Comparison of ENCODE assay signal across 17 mouse cellular contexts in genomic region chr4:138501048-138501447, GRCm38 (mm10). TPM values are rescaled to one million over a fixed set of nuclear protein-coding genes. Genes with fewer than 3 reads are reported as not detected.
"Had no signal": no experiment of that assay in that cellular context is flagged by ENCODE, and none has a peak within 500 bp of the region (broad histone marks: within the 10 kb centered on the region; RNA-seq: fewer than 3 reads in every experiment).

No protein-coding gene starts in this region.

- DNase-seq: cerebellum, adult 9-11 months; cerebellum, postnatal 10 days; cerebellum, postnatal 14 days; cerebellum, postnatal 25 days; cerebellum, postnatal 36 days; embryo, embryonic 11 days; forebrain, postnatal 0 days; gastrocnemius, adult 2 months; gastrocnemius, postnatal 10 days; gastrocnemius, postnatal 14 days; gastrocnemius, postnatal 25 days; gastrocnemius, postnatal 36 days; heart, adult 11 months; heart, adult 18-20 months; heart, adult 2 months had no signal

RNA-seq across cellular contexts. Expression of gene Camk2n1, which starts 46.9 kb away (rescaled TPM):
- total RNA-seq: common myeloid progenitor, adult 5-6 weeks; granulocyte monocyte progenitor cell, adult 5-6 weeks had no signal
